8 mouse cellular contexts compared by ENCODE assay signal in genomic region chr10:85103085-85103885, GRCm38 (mm10). TPM values are rescaled to one million over a fixed set of nuclear protein-coding genes. Genes with fewer than 3 reads are reported as not detected.
DNase-seq lines count a peak whose midpoint lies in the region; ATAC-seq lines count a peak whose summit lies in the region.

No protein-coding gene starts in this region.

- peaks cover 3% of the 10 kb centered on the region; the same call in 1 of the 2 replicates for H3K4me1 ChIP-seq in intestine, embryonic 14.5 days (replicated peaks; ENCODE audit: control insufficient read depth, insufficient read depth, low read length)
- peaks cover 10% of the 10 kb centered on the region for H3K4me1 ChIP-seq in liver, embryonic 11.5 days (replicated peaks; ENCODE audit: control insufficient read depth, insufficient read depth, low read length)

- peak; percentile 51 for ATAC-seq in intestine, embryonic 14.5 days (replicated peaks; ENCODE audit: low FRiP score, low TSS enrichment, low read depth)
- ATAC-seq in liver, embryonic 11.5 days (replicated peaks; ENCODE audit: low FRiP score): peak; percentile 32
- peak; percentile 33; the same call in 1 of the 2 replicates for ATAC-seq in monocyte, adult 5-6 weeks (replicated peaks; ENCODE audit: insufficient number of reproducible peaks, low FRiP score, low TSS enrichment, poor library complexity, severe bottlenecking)

- peak overlapping the region; percentile 82 for H3K27ac ChIP-seq in intestine, embryonic 14.5 days (ENCODE audit: low read depth)
- H3K27ac ChIP-seq in liver, embryonic 11.5 days (ENCODE audit: low read depth, low read length): peak overlapping the region; percentile 74

- peak overlapping the region; percentile 79 for H3K4me2 ChIP-seq in intestine, embryonic 14.5 days (ENCODE audit: low read length)
- H3K4me2 ChIP-seq in liver, embryonic 11.5 days: peak overlapping the region; percentile 90

- H3K9me3 ChIP-seq in intestine, embryonic 14.5 days (ENCODE audit: control insufficient read depth, low read length): no peaks in the 10 kb centered on the region
- H3K9me3 ChIP-seq in liver, embryonic 11.5 days (ENCODE audit: control insufficient read depth, low read length): no peaks in the 10 kb centered on the region

- no peaks in the 10 kb centered on the region for H3K36me3 ChIP-seq in intestine, embryonic 14.5 days (ENCODE audit: control insufficient read depth, insufficient read depth, low read length)
- H3K36me3 ChIP-seq in liver, embryonic 11.5 days (ENCODE audit: control insufficient read depth, insufficient read depth, low read length): no peaks in the 10 kb centered on the region

- peak overlapping the region; percentile 95 for H3K4me3 ChIP-seq in intestine, embryonic 14.5 days (ENCODE audit: low read depth, low read length)
- H3K4me3 ChIP-seq in liver, embryonic 11.5 days (ENCODE audit: low read depth, low read length): peak overlapping the region; percentile 88

- under 1% methylated on average over 34 of the region's 34 CpGs for WGBS in intestine, embryonic 14.5 days
- WGBS in liver, embryonic 11.5 days: under 1% methylated on average over 34 of the region's 34 CpGs

- peak overlapping the region; percentile 90 for H3K9ac ChIP-seq in intestine, embryonic 14.5 days (ENCODE audit: low read length)
- peak overlapping the region; percentile 94 for H3K9ac ChIP-seq in liver, embryonic 11.5 days (ENCODE audit: low read depth, low read length)

- no peaks in the 10 kb centered on the region for H3K27me3 ChIP-seq in intestine, embryonic 14.5 days (replicated peaks; ENCODE audit: control insufficient read depth, insufficient read depth, low read length)
- H3K27me3 ChIP-seq in liver, embryonic 11.5 days (replicated peaks; ENCODE audit: control insufficient read depth, insufficient read depth, low read length): no peaks in the 10 kb centered on the region

- DNase-seq in 3134 (ENCODE audit: extremely low read depth, insufficient read length, low spot score) (peak; percentile 76), WW6 (ENCODE audit: low read depth, low spot score) (peak; percentile 24)
- peak; percentile 11 to 30 for DNase-seq in cerebellum, postnatal 36 days
- peak; percentile 29 for DNase-seq in gastrocnemius, postnatal 10 days
- DNase-seq in intestine, embryonic 14.5 days (ENCODE audit: low spot score): peak; percentile 78
- DNase-seq in liver, embryonic 11.5 days (ENCODE audit: low spot score): peak; percentile 62
- DNase-seq in spleen, postnatal 4 days (ENCODE audit: low spot score in 2 of 2): peak; percentile 26 to 63

RNA-seq across cellular contexts. Expression of gene Tmem263, which starts 0.9 kb away (rescaled TPM):
- 10 to 100 TPM; 23.6 to 30.1 TPM for total RNA-seq in gastrocnemius, postnatal 10 days (2021)
- 51.8 and 61.6 TPM in 2 replicates for polyA plus RNA-seq in intestine, embryonic 14.5 days (2014; fragmentation: Nextera tagmentation; extraction: Ambion mirVana)
- polyA plus RNA-seq in liver, embryonic 11.5 days (2014; fragmentation: Nextera tagmentation; extraction: Ambion mirVana): 45.5 and 45.8 TPM in 2 replicates
- total RNA-seq in monocyte, adult 5-6 weeks (2017): 6.5 to 16.3 TPM (median 9.9 TPM) in 3 replicates

RNA-seq across cellular contexts. Expression of gene Fhl4, which starts 1.0 kb away (rescaled TPM):
- under 1 TPM; 0.54 to 0.68 TPM for total RNA-seq in gastrocnemius, postnatal 10 days (2021)
- 0.83 and 1.0 TPM in 2 replicates for polyA plus RNA-seq in intestine, embryonic 14.5 days (2014; fragmentation: Nextera tagmentation; extraction: Ambion mirVana)
- polyA plus RNA-seq in liver, embryonic 11.5 days (2014; fragmentation: Nextera tagmentation; extraction: Ambion mirVana): 0.44 and 1.3 TPM in 2 replicates
- 0.32 to 0.97 TPM in 2 of 3 replicates, not detected in the other for total RNA-seq in monocyte, adult 5-6 weeks (2017)

RNA-seq across cellular contexts. Expression of gene Mterf2, which starts 24.5 kb away (rescaled TPM):
- 10 to 100 TPM; 10.2 to 11.6 TPM for total RNA-seq in gastrocnemius, postnatal 10 days (2021)
- 17.0 and 17.2 TPM in 2 replicates for polyA plus RNA-seq in intestine, embryonic 14.5 days (2014; fragmentation: Nextera tagmentation; extraction: Ambion mirVana)
- 14.9 and 16.2 TPM in 2 replicates for polyA plus RNA-seq in liver, embryonic 11.5 days (2014; fragmentation: Nextera tagmentation; extraction: Ambion mirVana)
- total RNA-seq in monocyte, adult 5-6 weeks (2017): 3.7 to 34.9 TPM (median 28.0 TPM) in 3 replicates

Comparison
In these comparisons a context has a peak if more than half of its experiments do, and no peak if none do; other contexts are left out.
1. Peak in every context shown above with its lines: DNase-seq, ATAC-seq, H3K4me3 ChIP-seq and H3K27ac ChIP-seq.
2. DNase-seq: peak in every context shown above with its lines; median percentile 78 in intestine, embryonic 14.5 days; 76 in 3134; 62 in liver, embryonic 11.5 days; 44 in spleen, postnatal 4 days; 29 in gastrocnemius, postnatal 10 days; 24 in WW6; 20 in cerebellum, postnatal 36 days.